Mouse (Mus musculus) lung, embryonic 15.5 days (tissue): ENCODE results near the gene Glb1l3. TPM values are rescaled to one million over a fixed set of nuclear protein-coding genes. Genes with fewer than 3 reads are reported as not detected.

Experiments used
- ATAC-seq: fragments of 200-750 bp; cut with Nextera tagmentation; 2 replicates; pipeline ENCODE4 v1.8.0; 2017; ENCODE audit warnings: moderate number of reproducible peaks, borderline replicate concordance; ENCODE audit not compliant: low FRiP score, low TSS enrichment; ENCODE audit errors: extremely low read depth
- H3K27ac ChIP-seq: fragments of 300-500 bp; sonication (generic); 2 replicates; pipeline ENCODE4 v1.5.1; 2015; ENCODE audit warnings: moderate library complexity, mild to moderate bottlenecking, inconsistent platforms
- H3K27me3 ChIP-seq: fragments of 300-500 bp; sonication (generic); 2 replicates; pipeline ENCODE4 v1.6.1; 2015; ENCODE audit warnings: inconsistent platforms
- H3K36me3 ChIP-seq: fragments of 300-500 bp; sonication (generic); 2 replicates; pipeline ENCODE4 v1.6.1; 2015; ENCODE audit warnings: inconsistent platforms
- H3K4me1 ChIP-seq: fragments of 300-500 bp; sonication (generic); 2 replicates; pipeline ENCODE4 v1.6.1; 2015; ENCODE audit warnings: inconsistent platforms
- H3K4me2 ChIP-seq: fragments of 300-500 bp; sonication (generic); 2 replicates; pipeline ENCODE4 v1.6.1; 2015; ENCODE audit warnings: inconsistent platforms, mild to moderate bottlenecking, moderate library complexity
- H3K4me3 ChIP-seq: fragments of 300-500 bp; sonication (generic); 2 replicates; pipeline ENCODE4 v1.5.1; 2015; ENCODE audit warnings: mild to moderate bottlenecking, inconsistent platforms
- H3K9ac ChIP-seq: fragments of 300-500 bp; sonication (generic); 2 replicates; pipeline ENCODE4 v1.6.1; 2015; ENCODE audit warnings: inconsistent platforms
- H3K9me3 ChIP-seq: fragments of 300-500 bp; sonication (generic); 2 replicates; pipeline ENCODE4 v1.6.1; 2016; ENCODE audit warnings: inconsistent platforms
- WGBS: fragments of 180-500 bp; shearing (Covaris S2); methylation state at CpG from one replicate; pipeline ENCODE4 v1.1.7; 2015; 5-methylcytosine and 5-hydroxymethylcytosine counted together
- polyA plus RNA-seq: library from polyadenylated mRNA; unstranded; fragments of >200 nt; fragmentation: Nextera tagmentation; extraction: Ambion mirVana; gene quantifications from 2 replicates; pipeline ENCODE4 v1.2.1, GENCODE M21; 2015

Glb1l3 gene
- polyA plus RNA-seq, 1 experiment from 2014 or later: 0.10 TPM

DNA sequence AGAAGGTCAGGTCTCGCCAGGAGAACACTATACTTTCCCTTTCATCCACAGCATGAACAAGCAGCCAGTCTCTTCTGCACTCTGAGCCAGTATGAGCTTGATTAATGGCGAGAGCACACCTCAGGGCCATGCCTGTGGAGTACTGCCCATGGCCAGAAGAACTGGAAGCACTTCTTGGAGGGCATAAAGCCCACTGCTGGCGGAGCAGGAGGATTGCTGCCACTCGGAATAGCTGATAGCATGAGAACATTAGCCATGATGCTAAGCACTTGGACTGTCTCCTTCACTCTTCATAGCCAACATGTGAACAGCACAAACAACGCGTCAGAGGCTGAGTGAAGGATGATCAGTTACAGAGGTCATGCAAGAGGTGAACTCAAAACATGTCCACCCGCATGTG is 82.3 kb downstream of the Glb1l3 start:
- no peaks in the 10 kb centered on the region for H3K27me3 ChIP-seq
- H3K4me1 ChIP-seq: no peaks in the 10 kb centered on the region
- H3K4me2 ChIP-seq: no peak overlapping the region
- no peak overlapping the region for H3K9ac ChIP-seq
- no peak overlapping the region for H3K27ac ChIP-seq
- H3K36me3 ChIP-seq: no peaks in the 10 kb centered on the region
- no peaks in the 10 kb centered on the region for H3K9me3 ChIP-seq
- 66% methylated on average over 7 of the region's 7 CpGs for WGBS
- no peak overlapping the region for H3K4me3 ChIP-seq
- ATAC-seq: no peak

- no peak; the same call in 1 of the 2 replicates for ATAC-seq
- Histone ChIP-seq H3K4me1 (no peaks in the 10 kb centered on the region), H3K9ac (no peak overlapping the region), H3K36me3 (no peaks in the 10 kb centered on the region), H3K27ac (no peak overlapping the region), H3K27me3 (no peaks in the 10 kb centered on the region), H3K4me3 (no peak overlapping the region), H3K9me3 (no peaks in the 10 kb centered on the region), H3K4me2 (no peak overlapping the region)
- WGBS: 58% methylated on average over 6 of the region's 6 CpGs
These were observed 84.4 kb downstream of the Glb1l3 start for GRCm38 (mm10) chr9:26776122-26776902.

GRCm38 (mm10) chr9:26775700-26776099 is 85.0 kb downstream of the Glb1l3 start:
- no peak overlapping the region for H3K9ac ChIP-seq

DNA sequence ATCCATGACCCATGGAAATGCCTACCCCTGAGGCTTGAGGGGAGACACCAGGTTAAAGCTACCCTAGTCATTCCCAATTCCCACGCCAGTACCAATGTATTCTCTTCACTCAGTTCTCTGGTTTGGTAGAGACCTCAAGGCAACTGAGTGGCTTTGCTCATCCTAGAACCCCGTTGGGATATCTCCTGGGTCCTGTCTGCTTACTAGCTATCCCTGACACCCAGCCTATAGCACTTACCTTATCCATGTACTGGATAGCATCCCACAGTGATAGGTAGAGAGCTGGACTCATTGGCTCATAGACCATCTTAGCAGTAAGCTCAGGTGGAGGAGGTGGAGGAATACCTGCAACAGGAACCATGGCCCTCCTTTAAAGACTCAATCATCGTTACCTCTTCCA is 92.5 kb downstream of the Glb1l3 start:
- Histone ChIP-seq H3K9ac (no peak overlapping the region), H3K9me3 (no peaks in the 10 kb centered on the region), H3K4me2 (no peak overlapping the region), H3K4me1 (no peaks in the 10 kb centered on the region), H3K27me3 (no peaks in the 10 kb centered on the region), H3K27ac (no peak overlapping the region), H3K4me3 (no peak overlapping the region), H3K36me3 (no peaks in the 10 kb centered on the region)
- no peak for ATAC-seq
- WGBS: 74% methylated on average over 3 of the region's 3 CpGs

More at GRCm38 (mm10) chr9:26775700-26776099, 85.0 kb downstream of the Glb1l3 start:
- no peak overlapping the region for H3K4me3 ChIP-seq
- H3K36me3 ChIP-seq: no peaks in the 10 kb centered on the region
- H3K27me3 ChIP-seq: no peaks in the 10 kb centered on the region
- WGBS: 68% methylated on average over 2 of the region's 2 CpGs
- H3K4me2 ChIP-seq: no peak overlapping the region
- no peak overlapping the region for H3K27ac ChIP-seq
- no peaks in the 10 kb centered on the region for H3K9me3 ChIP-seq
- H3K4me1 ChIP-seq: no peaks in the 10 kb centered on the region
- ATAC-seq: no peak

Other genes starting within 250 kb of the Glb1l3 start
- 0.11 and 0.12 TPM in 2 replicates for gene B3gat1, start 127.2 kb downstream of the Glb1l3 start, polyA plus RNA-seq
- 7.7 and 8.1 TPM in 2 replicates for gene Glb1l2, start 54.4 kb downstream of the Glb1l3 start, polyA plus RNA-seq
- not detected in 2 replicates for gene Gm1110, start 62.2 kb upstream of the Glb1l3 start, polyA plus RNA-seq
- gene Acad8, start 138.7 kb upstream of the Glb1l3 start, polyA plus RNA-seq: 48.5 and 53.5 TPM in 2 replicates
- gene Thyn1, start 138.8 kb upstream of the Glb1l3 start, polyA plus RNA-seq: 135 and 136 TPM in 2 replicates
- 30.5 and 32.4 TPM in 2 replicates for gene Vps26b, start 169.2 kb upstream of the Glb1l3 start, polyA plus RNA-seq
- 33.1 and 33.2 TPM in 2 replicates for gene Ncapd3, start 169.3 kb upstream of the Glb1l3 start, polyA plus RNA-seq